In genomic region chr10:24317126-24317836, GRCm38 (mm10) we compare ENCODE assay signal across 8 mouse cellular contexts.
DNase-seq lines count a peak whose midpoint lies in the region; ATAC-seq and TF ChIP-seq lines count a peak whose summit lies in the region.

No protein-coding gene starts in this region.

- H3K4me1 ChIP-seq in E14TG2a.4 (replicated peaks; ENCODE audit: low read depth, low read length): peaks cover 7% of the 10 kb centered on the region

- H3K4me3 ChIP-seq in E14TG2a.4 (replicated peaks; ENCODE audit: low read length): 0 out of 2 replicates have a peak overlapping the region, but pooled peaks have one; percentile 26

- peak; percentile 50 to 79 for DNase-seq in adrenal gland, adult (ENCODE audit: inconsistent age in 2 of 2, low spot score in 1 of 2)
- peak; percentile 8 to 49 for DNase-seq in frontal cortex, adult 2 months (ENCODE audit: extremely low spot score in 1 of 2, low spot score in 1 of 2)
- DNase-seq in kidney, adult 18-20 months: peak; percentile 70
- peak; percentile 15 to 33 for DNase-seq in left cerebral cortex, postnatal 36 days (ENCODE audit: low spot score in 2 of 2)
- DNase-seq in ovary, postnatal 14 days (ENCODE audit: low spot score): peak; percentile 34
- no peak for DNase-seq in spleen, postnatal 36 days (ENCODE audit: low spot score in 2 of 2)

- intact Hi-C loops in left cerebral cortex, postnatal 36 days (cut with DNase I): loop anchor here (10.0 kb wide), 1 partner anchor 308 kb away; no protein-coding TSS in a partner anchor

- no peak for TF ChIP-seq CTCF in E14TG2a.4 (conservative IDR thresholded peaks at IDR 0.05; ENCODE audit: low read length)

- H3K36me3 ChIP-seq in E14TG2a.4 (ENCODE audit: insufficient read depth, low read length): no peaks in the 10 kb centered on the region

- no peak for ATAC-seq in granulocyte monocyte progenitor cell, adult 5-6 weeks (replicated peaks; ENCODE audit: poor library complexity, severe bottlenecking)

- no peaks in the 10 kb centered on the region for H3K27me3 ChIP-seq in E14TG2a.4 (ENCODE audit: insufficient read depth, low read length)

- no peaks in the 10 kb centered on the region for H3K9me3 ChIP-seq in E14TG2a.4 (ENCODE audit: low read length)

Comparison
In these comparisons a context has a peak if more than half of its experiments do, and no peak if none do; other contexts are left out.
1. DNase-seq: peak in adrenal gland, adult (2 of 2), frontal cortex, adult 2 months (2 of 2), kidney, adult 18-20 months (single experiment), left cerebral cortex, postnatal 36 days (2 of 2) and ovary, postnatal 14 days (single experiment); none in spleen, postnatal 36 days (0 of 2).